Mouse (Mus musculus) midbrain, embryonic 10.5 days (tissue): ENCODE results near the gene Fkbp14. TPM values are rescaled to one million over a fixed set of nuclear protein-coding genes. Genes with fewer than 3 reads are reported as not detected.

Source experiments
- DNase-seq: peaks from one replicate; pipeline ENCODE4 v3.0.0-alpha.2; 2017; ENCODE audit warnings: low spot score
- H3K27ac ChIP-seq: fragments of 300-500 bp; sonication (generic); replicated peaks from 2 replicates; pipeline ENCODE4 v1.5.1; 2016; ENCODE audit warnings: mild to moderate bottlenecking
- H3K27me3 ChIP-seq: fragments of 300-500 bp; sonication (generic); 2 replicates; pipeline ENCODE4 v1.6.1; 2016; ENCODE audit warnings: low read depth, mild to moderate bottlenecking; ENCODE audit not compliant: poor library complexity, severe bottlenecking
- H3K36me3 ChIP-seq: fragments of 300-500 bp; sonication (generic); 2 replicates; pipeline ENCODE4 v1.6.1; 2016; ENCODE audit warnings: mild to moderate bottlenecking, moderate library complexity
- H3K4me1 ChIP-seq: fragments of 300-500 bp; sonication (generic); 2 replicates; pipeline ENCODE4 v1.6.1; 2016
- H3K4me3 ChIP-seq: fragments of 300-500 bp; sonication (generic); 2 replicates; pipeline ENCODE4 v1.5.1; 2016; ENCODE audit warnings: mild to moderate bottlenecking, moderate library complexity
- H3K9me3 ChIP-seq: fragments of 300-500 bp; sonication (generic); replicated peaks from 2 replicates; pipeline ENCODE4 v1.6.1; 2016; ENCODE audit warnings: mild to moderate bottlenecking
- WGBS: fragments of 180-500 bp; shearing (Covaris S2); methylation state at CpG from one replicate; pipeline ENCODE4 v1.1.7; 2016; 5-methylcytosine and 5-hydroxymethylcytosine counted together
- polyA plus RNA-seq: library from polyadenylated mRNA; unstranded; fragments of >200 nt; fragmentation: Nextera tagmentation; extraction: Ambion mirVana; gene quantifications from 2 replicates; pipeline ENCODE4 v1.2.1, GENCODE M21; 2016

The Fkbp14 gene
- polyA plus RNA-seq, 1 experiment from 2014 or later, result 13.0 TPM

- 97% methylated on average over 4 of the region's 4 CpGs for WGBS
- Histone ChIP-seq H3K9me3 (no peaks in the 10 kb centered on the region), H3K4me3 (no peak overlapping the region), H3K27ac (no peak overlapping the region), H3K27me3 (peaks cover 3% of the 10 kb centered on the region; the same call in 1 of the 2 replicates), H3K36me3 (peaks cover 8% of the 10 kb centered on the region; the same call in 1 of the 2 replicates), H3K4me1 (peaks cover 48% of the 10 kb centered on the region)
- no peak for DNase-seq
Observed at GRCm38 (mm10) chr6:54535485-54535884, 61.6 kb downstream of the Fkbp14 start.

GRCm38 (mm10) chr6:54531048-54531481 is 66.0 kb downstream of the Fkbp14 start:
- peaks cover 32% of the 10 kb centered on the region for H3K36me3 ChIP-seq
- no peak overlapping the region for H3K4me3 ChIP-seq
- DNase-seq, result no peak
- peak overlapping the region; percentile 46; the same call in 1 of the 2 replicates for H3K27ac ChIP-seq
- H3K27me3 ChIP-seq, result peaks cover 31% of the 10 kb centered on the region; the same call in 1 of the 2 replicates
- no peaks in the 10 kb centered on the region for H3K9me3 ChIP-seq
- 77% methylated on average over 8 of the region's 8 CpGs for WGBS
- peaks cover 23% of the 10 kb centered on the region for H3K4me1 ChIP-seq

GRCm38 (mm10) chr6:54530182-54530581 is 66.9 kb downstream of the Fkbp14 start:
- Histone ChIP-seq H3K36me3 (peaks cover 37% of the 10 kb centered on the region), H3K4me1 (peaks cover 23% of the 10 kb centered on the region), H3K27ac (no peak overlapping the region), H3K4me3 (no peak overlapping the region), H3K9me3 (no peaks in the 10 kb centered on the region), H3K27me3 (peaks cover 34% of the 10 kb centered on the region; the same call in 1 of the 2 replicates)
- WGBS, result 76% methylated on average over 2 of the region's 2 CpGs
- no peak for DNase-seq

- no peak overlapping the region for H3K27ac ChIP-seq
- H3K9me3 ChIP-seq, result no peaks in the 10 kb centered on the region
- WGBS, result 86% methylated on average over 8 of the region's 8 CpGs
- H3K4me1 ChIP-seq, result peaks cover 27% of the 10 kb centered on the region
- H3K36me3 ChIP-seq, result peaks cover 49% of the 10 kb centered on the region
- no peak for DNase-seq
- no peak overlapping the region for H3K4me3 ChIP-seq
- peaks cover 31% of the 10 kb centered on the region; the same call in 1 of the 2 replicates for H3K27me3 ChIP-seq
Observed at GRCm38 (mm10) chr6:54528666-54529065, 68.4 kb downstream of the Fkbp14 start.

Other genes starting within 250 kb of the Fkbp14 start
- 0.30 and 0.50 TPM in 2 replicates for gene Wipf3, start 167.7 kb downstream of the Fkbp14 start, polyA plus RNA-seq
- 47.7 and 66.6 TPM in 2 replicates for gene Scrn1, start 30.8 kb downstream of the Fkbp14 start, polyA plus RNA-seq
- 16.2 and 16.5 TPM in 2 replicates for gene Plekha8, start 2.2 kb downstream of the Fkbp14 start, polyA plus RNA-seq
- gene Mturn, start 84.3 kb upstream of the Fkbp14 start, polyA plus RNA-seq, result 14.9 and 28.9 TPM in 2 replicates
- gene Znrf2, start 219.6 kb upstream of the Fkbp14 start, polyA plus RNA-seq, result 2.2 and 2.4 TPM in 2 replicates